Mouse (Mus musculus): ENCODE data around the gene Spin2c. TPM values are rescaled to one million over a fixed set of nuclear protein-coding genes. Genes with fewer than 3 reads are reported as not detected.

The Spin2c gene
- 10.3 and 10.9 TPM in 2 replicates for polyA plus RNA-seq (2015; fragmentation: Nextera tagmentation; extraction: Ambion mirVana)

DNA sequence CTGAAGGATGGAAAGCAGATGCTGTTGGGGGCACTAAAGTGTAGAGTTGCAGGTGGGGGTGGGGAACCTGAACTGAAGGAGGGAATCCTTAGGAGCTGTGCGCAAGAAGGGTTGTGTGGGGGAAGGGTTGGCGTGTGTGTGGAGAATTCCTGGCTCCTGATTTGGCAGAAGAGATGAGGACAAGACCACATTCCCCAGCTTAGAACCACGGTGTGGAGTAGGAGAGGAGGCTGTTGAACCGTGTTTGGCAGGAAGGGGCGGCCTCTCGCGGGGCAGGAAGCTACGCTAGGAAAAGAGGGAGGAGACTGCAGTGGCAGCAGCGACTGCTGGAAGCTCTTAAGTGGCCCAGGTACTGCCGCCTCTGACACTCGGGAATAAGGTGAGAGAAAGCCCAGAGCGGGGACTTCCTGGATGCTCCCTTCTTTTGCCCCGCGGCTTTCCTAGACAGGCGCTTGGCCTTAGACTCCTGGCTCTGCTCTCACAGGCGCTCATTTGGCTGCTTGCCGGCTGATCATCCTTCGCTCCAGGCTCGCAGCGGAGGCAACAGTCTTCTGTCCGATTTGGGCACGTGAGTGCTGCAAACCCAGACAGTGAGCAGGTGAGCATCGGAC, at the start of gene Spin2c:
Gene Spin2c (plus strand): TSS at position 275 of the 611 bp plus-strand sequence.
- no peak within 1 kb of the TSS for H3K27ac ChIP-seq (ENCODE audit: low read length)
- H3K4me1 ChIP-seq (ENCODE audit: control insufficient read depth, insufficient read depth, low read length), result no peaks in the 10 kb centered on the region
- peak within 1 kb of the TSS; percentile 67 for H3K9ac ChIP-seq (ENCODE audit: low read length)
- no peaks in the 10 kb centered on the region for H3K27me3 ChIP-seq (ENCODE audit: control insufficient read depth, insufficient read depth, low read length)
- H3K4me2 ChIP-seq (ENCODE audit: low read depth, low read length), result peak within 1 kb of the TSS; percentile 60
- no peaks in the 10 kb centered on the region for H3K9me3 ChIP-seq (replicated peaks; ENCODE audit: control insufficient read depth, low read length)
- peak; percentile 82; the same call in 1 of the 2 replicates for ATAC-seq (ENCODE audit: insufficient read depth, low FRiP score)
- H3K4me3 ChIP-seq (replicated peaks; ENCODE audit: low read length), result peak within 1 kb of the TSS; percentile 57
- no peaks in the 10 kb centered on the region for H3K36me3 ChIP-seq (ENCODE audit: control insufficient read depth, insufficient read depth, low read length)
- WGBS, result 15% methylated on average over 23 of the region's 23 CpGs

DNA sequence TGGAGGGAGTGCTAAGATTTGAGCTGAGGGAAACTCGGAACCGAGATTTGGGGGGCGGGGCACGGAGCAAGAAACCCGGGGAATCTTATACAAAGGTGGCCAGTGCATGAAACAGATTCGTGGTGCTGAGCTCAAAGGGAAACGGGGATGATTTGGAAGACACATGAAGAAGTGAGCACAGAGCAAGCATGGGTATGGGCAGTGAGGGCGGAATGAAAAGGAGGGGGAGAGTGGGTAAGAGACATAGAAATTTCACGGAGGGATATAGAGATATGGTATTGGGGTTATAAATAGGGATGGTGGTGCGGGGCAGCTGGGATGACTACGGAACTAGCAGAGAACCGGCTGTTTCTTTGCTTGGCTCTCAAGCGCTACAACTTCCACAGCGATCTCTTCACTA, 581 bp downstream of the Spin2c start:
- peak overlapping the region; percentile 60 for H3K4me2 ChIP-seq (ENCODE audit: low read depth, low read length)
- no peaks in the 10 kb centered on the region for H3K36me3 ChIP-seq (ENCODE audit: control insufficient read depth, insufficient read depth, low read length)
- no peaks in the 10 kb centered on the region for H3K9me3 ChIP-seq (replicated peaks; ENCODE audit: control insufficient read depth, low read length)
- H3K4me3 ChIP-seq (replicated peaks; ENCODE audit: low read length), result peak overlapping the region; percentile 57
- H3K9ac ChIP-seq (ENCODE audit: low read length), result peak overlapping the region; percentile 67
- H3K27ac ChIP-seq (ENCODE audit: low read length), result no peak overlapping the region
- no peaks in the 10 kb centered on the region for H3K4me1 ChIP-seq (ENCODE audit: control insufficient read depth, insufficient read depth, low read length)
- peak; percentile 44; the same call in 1 of the 2 replicates for ATAC-seq (ENCODE audit: insufficient read depth, low FRiP score)
- 16% methylated on average over 14 of the region's 14 CpGs for WGBS
- no peaks in the 10 kb centered on the region for H3K27me3 ChIP-seq (ENCODE audit: control insufficient read depth, insufficient read depth, low read length)

Other genes starting within 250 kb of the Spin2c start
- gene Kctd12b, start 135.8 kb upstream of the Spin2c start, polyA plus RNA-seq (2015; fragmentation: Nextera tagmentation; extraction: Ambion mirVana), result 5.6 and 5.9 TPM in 2 replicates
- 86.8 and 93.7 TPM in 2 replicates for gene Nbdy, start 108.6 kb upstream of the Spin2c start, polyA plus RNA-seq (2015; fragmentation: Nextera tagmentation; extraction: Ambion mirVana)
- not detected in 2 replicates for gene Samt1, start 180.4 kb downstream of the Spin2c start, polyA plus RNA-seq (2015; fragmentation: Nextera tagmentation; extraction: Ambion mirVana)
- not detected in 2 replicates for gene 4921511M17Rik, start 201.6 kb downstream of the Spin2c start, polyA plus RNA-seq (2015; fragmentation: Nextera tagmentation; extraction: Ambion mirVana)
- not detected in 2 replicates for gene Gm10057, start 222.8 kb downstream of the Spin2c start, polyA plus RNA-seq (2015; fragmentation: Nextera tagmentation; extraction: Ambion mirVana)

All from stomach, embryonic 16.5 days (tissue).